Mouse (Mus musculus): Measurements from ENCODE around the gene Tuba3b.

- TF ChIP-seq GATA1 (IDR thresholded peaks at IDR 0.05; ENCODE audit: borderline replicate concordance, low read length), result no peak
- no peak for TF ChIP-seq FLI1 (IDR thresholded peaks at IDR 0.05; ENCODE audit: low read length)
Measured at GRCm38 (mm10) chr6:145636682-145637081, 21.1 kb downstream of the Tuba3b start.

Data from megakaryocyte, embryonic 14.5 days (primary cell).